ENCODE assay signal across 14 mouse cellular contexts in the genomic region with DNA sequence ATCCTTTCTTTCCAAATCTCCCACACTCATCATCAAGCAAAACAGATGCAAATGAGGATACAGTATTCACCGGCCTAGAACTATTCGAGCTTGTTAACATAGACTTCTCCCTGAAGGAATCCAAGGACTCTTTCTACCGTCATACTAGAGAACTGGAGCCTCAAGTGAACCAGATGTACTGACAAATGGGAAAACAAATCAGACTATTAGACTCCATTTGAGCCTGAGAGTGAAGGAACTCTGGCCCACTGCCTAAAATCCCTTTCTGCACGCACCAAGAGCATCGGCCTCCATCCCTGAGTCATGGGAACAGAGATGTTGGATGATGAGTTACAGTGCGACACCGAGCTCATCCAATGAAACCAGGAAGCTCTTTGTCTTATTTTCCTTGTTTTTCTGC.
DNase-seq lines count a peak whose midpoint lies in the region; ATAC-seq and TF ChIP-seq lines count a peak whose summit lies in the region.
"Had no signal": no experiment of that assay in that cellular context is flagged by ENCODE, and none has a peak within 500 bp of the region (broad histone marks: within the 10 kb centered on the region; RNA-seq: fewer than 3 reads in every experiment).

No protein-coding gene starts in this region.

- no peaks in the 10 kb centered on the region for H3K36me3 ChIP-seq in liver, embryonic 11.5 days (ENCODE audit: control insufficient read depth, insufficient read depth, low read length)
- 0 out of 2 replicates have a peak, but pooled peaks cover under 1% of the 10 kb centered on the region for H3K36me3 ChIP-seq in liver, postnatal 0 days (replicated peaks; ENCODE audit: insufficient read depth, low read length)
- H3K36me3 ChIP-seq in embryonic facial prominence, embryonic 15.5 days: no peaks in the 10 kb centered on the region
- H3K36me3 ChIP-seq: hindbrain, embryonic 12.5 days; liver, embryonic 12.5 days had no signal

- no peak overlapping the region for H3K9ac ChIP-seq in liver, embryonic 11.5 days (ENCODE audit: low read depth, low read length)
- no peak overlapping the region for H3K9ac ChIP-seq in liver, postnatal 0 days (replicated peaks)
- no peak overlapping the region for H3K9ac ChIP-seq in embryonic facial prominence, embryonic 15.5 days
- H3K9ac ChIP-seq: hindbrain, embryonic 12.5 days; liver, embryonic 12.5 days had no signal

- ATAC-seq in liver, embryonic 11.5 days (replicated peaks; ENCODE audit: low FRiP score): no peak
- no peak for ATAC-seq in liver, postnatal 0 days
- ATAC-seq in embryonic facial prominence, embryonic 15.5 days (ENCODE audit: insufficient number of reproducible peaks, low FRiP score, low TSS enrichment, low read depth): peak; percentile 39; the same call in 1 of the 2 replicates
- ATAC-seq: intestine, embryonic 16.5 days; liver, embryonic 12.5 days had no signal

- TF ChIP-seq EP300 in liver, postnatal 0 days (IDR thresholded peaks at IDR 0.05; ENCODE audit: low read depth): no peak

- H3K9me3 ChIP-seq in liver, embryonic 11.5 days (ENCODE audit: control insufficient read depth, low read length): no peaks in the 10 kb centered on the region
- H3K9me3 ChIP-seq in liver, postnatal 0 days (ENCODE audit: low read length): no peaks in the 10 kb centered on the region
- no peaks in the 10 kb centered on the region for H3K9me3 ChIP-seq in embryonic facial prominence, embryonic 15.5 days (replicated peaks)
- H3K9me3 ChIP-seq: hindbrain, embryonic 12.5 days; liver, embryonic 12.5 days had no signal

- no peaks in the 10 kb centered on the region for H3K4me1 ChIP-seq in liver, embryonic 11.5 days (replicated peaks; ENCODE audit: control insufficient read depth, insufficient read depth, low read length)
- H3K4me1 ChIP-seq in liver, postnatal 0 days (ENCODE audit: insufficient read depth): no peaks in the 10 kb centered on the region
- 0 out of 2 replicates have a peak, but pooled peaks cover 7% of the 10 kb centered on the region for H3K4me1 ChIP-seq in embryonic facial prominence, embryonic 15.5 days
- H3K4me1 ChIP-seq: hindbrain, embryonic 12.5 days; liver, embryonic 12.5 days had no signal

- WGBS in liver, embryonic 11.5 days: 88% methylated on average over 7 of the region's 7 CpGs
- WGBS in liver, postnatal 0 days (ENCODE audit: insufficient replicate concordance): 82% methylated on average over 7 of the region's 7 CpGs
- 53% methylated on average over 7 of the region's 7 CpGs for WGBS in embryonic facial prominence, embryonic 15.5 days

- DNase-seq in adrenal gland, postnatal 14 days: peak; percentile 31
- DNase-seq in adrenal gland, postnatal 4 days (ENCODE audit: low spot score in 2 of 2): no peak
- peak; percentile 18 for DNase-seq in gastrocnemius, adult 18-20 months (ENCODE audit: low spot score)
- DNase-seq in gastrocnemius, postnatal 10 days: no peak
- DNase-seq in liver, embryonic 11.5 days (ENCODE audit: low spot score): peak; percentile 12
- no peak for DNase-seq in liver, postnatal 0 days
- no peak for DNase-seq in left cerebral cortex, postnatal 4 days
- DNase-seq: cerebellum, adult 9-11 months; thymus, adult 18-20 months had no signal

- H3K4me2 ChIP-seq in liver, embryonic 11.5 days: no peak overlapping the region
- H3K4me2 ChIP-seq in liver, postnatal 0 days (ENCODE audit: low read depth, low read length): no peak overlapping the region
- no peak overlapping the region for H3K4me2 ChIP-seq in embryonic facial prominence, embryonic 15.5 days (replicated peaks)
- H3K4me2 ChIP-seq: hindbrain, embryonic 12.5 days; liver, embryonic 12.5 days had no signal

- intact Hi-C loops in left cerebral cortex, postnatal 4 days (cut with DNase I): loop anchor here (5.0 kb wide), 1 partner anchor 927 kb away; the partner anchor contains the start of gene Apobec4

- no peak for TF ChIP-seq CTCF in liver, postnatal 0 days (IDR thresholded peaks at IDR 0.05; ENCODE audit: low read depth)

- no peaks in the 10 kb centered on the region for H3K27me3 ChIP-seq in liver, embryonic 11.5 days (replicated peaks; ENCODE audit: control insufficient read depth, insufficient read depth, low read length)
- no peaks in the 10 kb centered on the region for H3K27me3 ChIP-seq in liver, postnatal 0 days (ENCODE audit: insufficient read depth, low read length)
- no peaks in the 10 kb centered on the region for H3K27me3 ChIP-seq in embryonic facial prominence, embryonic 15.5 days
- H3K27me3 ChIP-seq: CH12.LX; hindbrain, embryonic 12.5 days had no signal

- H3K27ac ChIP-seq in liver, embryonic 11.5 days (ENCODE audit: low read depth, low read length): no peak overlapping the region
- H3K27ac ChIP-seq in liver, postnatal 0 days (ENCODE audit: low read depth): no peak overlapping the region
- H3K27ac ChIP-seq in embryonic facial prominence, embryonic 15.5 days (replicated peaks): no peak overlapping the region
- H3K27ac ChIP-seq: hindbrain, embryonic 12.5 days; liver, embryonic 12.5 days had no signal

- no peak overlapping the region for H3K4me3 ChIP-seq in liver, embryonic 11.5 days (ENCODE audit: low read depth, low read length)
- no peak overlapping the region for H3K4me3 ChIP-seq in liver, postnatal 0 days (ENCODE audit: low read depth, low read length)
- no peak overlapping the region for H3K4me3 ChIP-seq in embryonic facial prominence, embryonic 15.5 days (replicated peaks)
- H3K4me3 ChIP-seq: hindbrain, embryonic 12.5 days; liver, embryonic 12.5 days had no signal

Comparison
In these comparisons a context has a peak if more than half of its experiments do, and no peak if none do; other contexts are left out.
1. DNase-seq: peak in adrenal gland, postnatal 14 days (single experiment), gastrocnemius, adult 18-20 months (single experiment) and liver, embryonic 11.5 days (single experiment); none in adrenal gland, postnatal 4 days (0 of 2), gastrocnemius, postnatal 10 days (single experiment), liver, postnatal 0 days (single experiment) and left cerebral cortex, postnatal 4 days (single experiment).